ENCODE assay signal across 13 mouse cellular contexts in genomic region chr10:8132795-8133194, GRCm38 (mm10).
DNase-seq lines count a peak whose midpoint lies in the region; ATAC-seq lines count a peak whose summit lies in the region.
"Had no signal": no experiment of that assay in that cellular context is flagged by ENCODE, and none has a peak within 500 bp of the region (broad histone marks: within the 10 kb centered on the region; RNA-seq: fewer than 3 reads in every experiment).

No protein-coding gene starts in this region.

- peaks cover 37% of the 10 kb centered on the region for H3K4me1 ChIP-seq in forebrain, embryonic 10.5 days
- H3K4me1 ChIP-seq in forebrain, embryonic 14.5 days (ENCODE audit: control insufficient read depth, insufficient read depth, low read length) = no peaks in the 10 kb centered on the region; the same call in 1 of the 2 replicates
- H3K4me1 ChIP-seq in lung, embryonic 16.5 days (replicated peaks; ENCODE audit: control insufficient read depth, insufficient read depth, low read length) = peaks cover 19% of the 10 kb centered on the region
- H3K4me1 ChIP-seq in limb, embryonic 10.5 days = peaks cover 29% of the 10 kb centered on the region
- peaks cover 10% of the 10 kb centered on the region; the same call in 1 of the 2 replicates for H3K4me1 ChIP-seq in neural tube, embryonic 15.5 days

- H3K36me3 ChIP-seq in forebrain, embryonic 10.5 days (replicated peaks) = no peaks in the 10 kb centered on the region
- no peaks in the 10 kb centered on the region for H3K36me3 ChIP-seq in forebrain, embryonic 14.5 days (ENCODE audit: control insufficient read depth, insufficient read depth, low read length)
- H3K36me3 ChIP-seq in lung, embryonic 16.5 days (ENCODE audit: control insufficient read depth, insufficient read depth, low read length) = no peaks in the 10 kb centered on the region
- no peaks in the 10 kb centered on the region for H3K36me3 ChIP-seq in limb, embryonic 10.5 days
- no peaks in the 10 kb centered on the region for H3K36me3 ChIP-seq in neural tube, embryonic 15.5 days

- DNase-seq in forebrain, embryonic 10.5 days (ENCODE audit: extremely low spot score, low spot score) = peak; percentile 28
- no peak for DNase-seq in forebrain, embryonic 14.5 days (ENCODE audit: low spot score)
- no peak for DNase-seq in lung, postnatal 36 days
- DNase-seq in limb, embryonic 10.5 days (ENCODE audit: low spot score) = no peak
- no peak for DNase-seq in frontal cortex, postnatal 25 days (ENCODE audit: low spot score in 2 of 2)
- DNase-seq in gastrocnemius, postnatal 25 days = no peak
- DNase-seq: adrenal gland, adult 8-10 months; cerebellum, adult 11 months; right cerebral cortex, postnatal 4 days had no signal

- WGBS in forebrain, embryonic 10.5 days = 50% methylated on average over 2 of the region's 2 CpGs
- 39% methylated on average over 2 of the region's 2 CpGs for WGBS in forebrain, embryonic 14.5 days
- WGBS in lung, embryonic 16.5 days = 57% methylated on average over 2 of the region's 2 CpGs
- WGBS in limb, embryonic 10.5 days = 66% methylated on average over 2 of the region's 2 CpGs
- WGBS in neural tube, embryonic 15.5 days = 47% methylated on average over 2 of the region's 2 CpGs

- H3K27me3 ChIP-seq in forebrain, embryonic 10.5 days (ENCODE audit: poor library complexity, severe bottlenecking) = peaks cover 21% of the 10 kb centered on the region; the same call in 1 of the 2 replicates
- H3K27me3 ChIP-seq in forebrain, embryonic 14.5 days (replicated peaks; ENCODE audit: control insufficient read depth, insufficient read depth, low read length) = no peaks in the 10 kb centered on the region
- H3K27me3 ChIP-seq in lung, embryonic 16.5 days (ENCODE audit: control insufficient read depth, insufficient read depth, low read depth, low read length) = no peaks in the 10 kb centered on the region
- H3K27me3 ChIP-seq in limb, embryonic 10.5 days (ENCODE audit: low read depth, poor library complexity, severe bottlenecking) = no peaks in the 10 kb centered on the region
- H3K27me3 ChIP-seq in neural tube, embryonic 15.5 days (replicated peaks) = no peaks in the 10 kb centered on the region
- H3K27me3 ChIP-seq: megakaryocyte, embryonic 14.5 days had no signal

- no peak for ATAC-seq in forebrain, embryonic 14.5 days
- peak; percentile 9; the same call in 1 of the 2 replicates for ATAC-seq in lung, embryonic 16.5 days (ENCODE audit: low read depth)
- 0 out of 2 replicates have a peak, but pooled peaks have one; percentile 13 for ATAC-seq in neural tube, embryonic 15.5 days (ENCODE audit: low FRiP score)

- no peak overlapping the region for H3K4me2 ChIP-seq in forebrain, embryonic 14.5 days (ENCODE audit: low read length)
- no peak overlapping the region for H3K4me2 ChIP-seq in lung, embryonic 16.5 days (ENCODE audit: low read depth, low read length)
- no peak overlapping the region for H3K4me2 ChIP-seq in neural tube, embryonic 15.5 days
- H3K4me2 ChIP-seq: liver, embryonic 11.5 days had no signal

- no peak overlapping the region for H3K9ac ChIP-seq in forebrain, embryonic 14.5 days (ENCODE audit: low read length)
- H3K9ac ChIP-seq in lung, embryonic 16.5 days (ENCODE audit: low read length) = no peak overlapping the region
- no peak overlapping the region for H3K9ac ChIP-seq in neural tube, embryonic 15.5 days (replicated peaks)

- H3K27ac ChIP-seq in forebrain, embryonic 10.5 days = peak overlapping the region; percentile 51
- no peak overlapping the region for H3K27ac ChIP-seq in forebrain, embryonic 14.5 days (ENCODE audit: low read depth, low read length)
- H3K27ac ChIP-seq in lung, embryonic 16.5 days (ENCODE audit: low read length) = peak overlapping the region; percentile 51
- peak overlapping the region; percentile 56 for H3K27ac ChIP-seq in limb, embryonic 10.5 days
- H3K27ac ChIP-seq in neural tube, embryonic 15.5 days (replicated peaks) = 0 out of 2 replicates have a peak overlapping the region, but pooled peaks have one; percentile 48

- no peaks in the 10 kb centered on the region for H3K9me3 ChIP-seq in forebrain, embryonic 10.5 days
- H3K9me3 ChIP-seq in forebrain, embryonic 14.5 days (replicated peaks; ENCODE audit: control insufficient read depth, low read length) = no peaks in the 10 kb centered on the region
- H3K9me3 ChIP-seq in lung, embryonic 16.5 days (ENCODE audit: control insufficient read depth, low read length) = no peaks in the 10 kb centered on the region
- no peaks in the 10 kb centered on the region for H3K9me3 ChIP-seq in limb, embryonic 10.5 days (replicated peaks)
- no peaks in the 10 kb centered on the region for H3K9me3 ChIP-seq in neural tube, embryonic 15.5 days (replicated peaks)
- H3K9me3 ChIP-seq: megakaryocyte, embryonic 14.5 days had no signal

- H3K4me3 ChIP-seq in forebrain, embryonic 10.5 days = no peak overlapping the region
- no peak overlapping the region for H3K4me3 ChIP-seq in forebrain, embryonic 14.5 days (ENCODE audit: low read depth, low read length)
- no peak overlapping the region for H3K4me3 ChIP-seq in lung, embryonic 16.5 days (ENCODE audit: low read length)
- H3K4me3 ChIP-seq in limb, embryonic 10.5 days = no peak overlapping the region
- H3K4me3 ChIP-seq in neural tube, embryonic 15.5 days (replicated peaks) = no peak overlapping the region
- H3K4me3 ChIP-seq: megakaryocyte, embryonic 14.5 days had no signal
